Mouse (Mus musculus) megakaryocyte, embryonic 14.5 days (primary cell): Measurements from ENCODE around the gene Ap2b1. TPM values are rescaled to one million over a fixed set of nuclear protein-coding genes. Genes with fewer than 3 reads are reported as not detected.

Experiments
- H3K27me3 ChIP-seq: replicated peaks from 2 replicates; pipeline ENCODE3; 2012; ENCODE audit warnings: inconsistent platforms
- H3K36me3 ChIP-seq: replicated peaks from 2 replicates; pipeline ENCODE3; 2012; ENCODE audit warnings: low read length, inconsistent platforms, mixed read lengths
- H3K4me1 ChIP-seq: 2 replicates; pipeline ENCODE4 v1.6.1; 2012; ENCODE audit warnings: inconsistent platforms
- H3K4me3 ChIP-seq: replicated peaks from 2 replicates; pipeline ENCODE3; 2012; ENCODE audit warnings: moderate library complexity, mild to moderate bottlenecking, inconsistent platforms
- H3K9me3 ChIP-seq: 2 replicates; pipeline ENCODE4 v1.6.1; 2012; ENCODE audit warnings: inconsistent platforms
- FLI1 ChIP-seq: IDR thresholded peaks from 2 replicates; pipeline ENCODE4 v1.6.1; 2012; ENCODE audit warnings: low read length, inconsistent platforms, mixed read lengths
- GATA1 ChIP-seq: IDR thresholded peaks from 3 replicates; pipeline ENCODE4 v1.6.1; 2012; ENCODE audit warnings: mixed read lengths, low read length, inconsistent platforms, borderline replicate concordance
- polyA plus RNA-seq: library from polyadenylated mRNA; stranded (reverse); fragments of >175 nt; gene quantifications from 2 replicates; pipeline ENCODE4 v1.2.3, GENCODE M21; 2012; ENCODE audit warnings: low replicate concordance; ENCODE audit not compliant: insufficient read depth

Ap2b1 gene
- polyA plus RNA-seq, 1 experiment = 13.6 TPM

- TF ChIP-seq FLI1 = no peak
- TF ChIP-seq GATA1 = no peak
- H3K4me3 ChIP-seq = no peak overlapping the region
- H3K4me1 ChIP-seq = peaks cover 26% of the 10 kb centered on the region
- peaks cover 92% of the 10 kb centered on the region for H3K36me3 ChIP-seq
- no peaks in the 10 kb centered on the region for H3K27me3 ChIP-seq
- no peaks in the 10 kb centered on the region for H3K9me3 ChIP-seq
These were observed 28.6 kb downstream of the Ap2b1 start for GRCm38 (mm10) chr11:83327427-83327826.

- H3K9me3 ChIP-seq = no peaks in the 10 kb centered on the region
- no peak for TF ChIP-seq FLI1
- no peak for TF ChIP-seq GATA1
- H3K36me3 ChIP-seq = peaks cover 92% of the 10 kb centered on the region
- no peak overlapping the region for H3K4me3 ChIP-seq
- no peaks in the 10 kb centered on the region for H3K27me3 ChIP-seq
- no peaks in the 10 kb centered on the region for H3K4me1 ChIP-seq
These were observed 37.0 kb downstream of the Ap2b1 start for GRCm38 (mm10) chr11:83335826-83336225.

GRCm38 (mm10) chr11:83339705-83340104 is 40.9 kb downstream of the Ap2b1 start:
- H3K4me3 ChIP-seq = no peak overlapping the region
- H3K9me3 ChIP-seq = no peaks in the 10 kb centered on the region
- peaks cover 96% of the 10 kb centered on the region for H3K36me3 ChIP-seq
- H3K27me3 ChIP-seq = no peaks in the 10 kb centered on the region
- no peak for TF ChIP-seq GATA1
- no peak for TF ChIP-seq FLI1
- H3K4me1 ChIP-seq = no peaks in the 10 kb centered on the region

GRCm38 (mm10) chr11:83341716-83342245 is 43.0 kb downstream of the Ap2b1 start:
- Histone ChIP-seq H3K9me3 (no peaks in the 10 kb centered on the region), H3K27me3 (no peaks in the 10 kb centered on the region), H3K4me3 (no peak overlapping the region), H3K36me3 (peaks cover 95% of the 10 kb centered on the region), H3K4me1 (no peaks in the 10 kb centered on the region)
- TF ChIP-seq GATA1 = no peak
- no peak for TF ChIP-seq FLI1

- Histone ChIP-seq H3K9me3 (no peaks in the 10 kb centered on the region), H3K27me3 (no peaks in the 10 kb centered on the region), H3K4me3 (no peak overlapping the region), H3K4me1 (no peaks in the 10 kb centered on the region), H3K36me3 (peaks cover 96% of the 10 kb centered on the region)
- TF ChIP-seq FLI1 (no peak), GATA1 (no peak)
These were observed 56.6 kb downstream of the Ap2b1 start for GRCm38 (mm10) chr11:83355428-83355827.

GRCm38 (mm10) chr11:83357421-83357820 is 58.6 kb downstream of the Ap2b1 start:
- TF ChIP-seq FLI1 (no peak), GATA1 (no peak)
- Histone ChIP-seq H3K27me3 (no peaks in the 10 kb centered on the region), H3K9me3 (no peaks in the 10 kb centered on the region), H3K36me3 (peaks cover 92% of the 10 kb centered on the region), H3K4me1 (no peaks in the 10 kb centered on the region), H3K4me3 (no peak overlapping the region)

GRCm38 (mm10) chr11:83364656-83365055 is 65.8 kb downstream of the Ap2b1 start:
- Histone ChIP-seq H3K4me1 (no peaks in the 10 kb centered on the region), H3K27me3 (no peaks in the 10 kb centered on the region), H3K9me3 (no peaks in the 10 kb centered on the region), H3K4me3 (no peak overlapping the region), H3K36me3 (peaks cover 88% of the 10 kb centered on the region)
- TF ChIP-seq FLI1 (no peak), GATA1 (no peak)

- Histone ChIP-seq H3K36me3 (peaks cover 96% of the 10 kb centered on the region), H3K4me1 (0 out of 2 replicates have a peak, but pooled peaks cover 4% of the 10 kb centered on the region), H3K27me3 (no peaks in the 10 kb centered on the region), H3K9me3 (no peaks in the 10 kb centered on the region), H3K4me3 (no peak overlapping the region)
- TF ChIP-seq GATA1 = no peak
- TF ChIP-seq FLI1 = no peak
These were observed 72.4 kb downstream of the Ap2b1 start for GRCm38 (mm10) chr11:83371267-83371666.

GRCm38 (mm10) chr11:83379745-83380341 is 81.0 kb downstream of the Ap2b1 start:
- no peaks in the 10 kb centered on the region for H3K4me1 ChIP-seq
- no peaks in the 10 kb centered on the region for H3K9me3 ChIP-seq
- H3K36me3 ChIP-seq = peaks cover 88% of the 10 kb centered on the region
- no peak for TF ChIP-seq GATA1
- no peak for TF ChIP-seq FLI1
- no peaks in the 10 kb centered on the region for H3K27me3 ChIP-seq
- H3K4me3 ChIP-seq = no peak overlapping the region

- Histone ChIP-seq H3K36me3 (peaks cover 86% of the 10 kb centered on the region), H3K9me3 (no peaks in the 10 kb centered on the region), H3K4me1 (no peaks in the 10 kb centered on the region), H3K27me3 (no peaks in the 10 kb centered on the region), H3K4me3 (no peak overlapping the region)
- TF ChIP-seq FLI1 = no peak
- no peak for TF ChIP-seq GATA1
These were observed 84.2 kb downstream of the Ap2b1 start for GRCm38 (mm10) chr11:83382876-83383531.
